Mouse (Mus musculus) gastrocnemius, postnatal 4 days (tissue): Measurements from ENCODE around the gene Ccdc103. TPM values are rescaled to one million over a fixed set of nuclear protein-coding genes. Genes with fewer than 3 reads are reported as not detected.

Source experiments
- DNase-seq, 2 experiments: peaks; one replicate each; pipeline ENCODE4 v3.0.0; 2021 to 2022; ENCODE audit warnings: low spot score in 2 of 2, mixed read lengths in 2 of 2
- total RNA-seq, 2 experiments: library from RNA; stranded (reverse); gene quantifications; 2 replicates each; pipeline ENCODE4 v1.2.3; 2021

Gene Ccdc103
- total RNA-seq, 2 experiments from 2014 or later = not detected

- DNase-seq = no peak
Measured at GRCm38 (mm10) chr11:102890096-102890495, 9.1 kb downstream of the Ccdc103 start.

- peak in 1 of 2 experiments; percentile 67 for DNase-seq
Measured at GRCm38 (mm10) chr11:102893015-102893651, 12.1 kb downstream of the Ccdc103 start.

- no peak for DNase-seq
Measured at GRCm38 (mm10) chr11:102894716-102895115, 13.7 kb downstream of the Ccdc103 start.

- DNase-seq = no peak
Measured at GRCm38 (mm10) chr11:102895779-102896178, 14.8 kb downstream of the Ccdc103 start.

GRCm38 (mm10) chr11:102896641-102897040 is 15.6 kb downstream of the Ccdc103 start:
- DNase-seq = no peak

- no peak for DNase-seq
Measured at GRCm38 (mm10) chr11:102898408-102898807, 17.4 kb downstream of the Ccdc103 start.

- DNase-seq = peak; percentile 72 to 82
Measured at GRCm38 (mm10) chr11:102900763-102901162, 19.8 kb downstream of the Ccdc103 start, which contains the start of gene Gfap. Gfap (minus strand) TSS chr11:102900912.

- no peak for DNase-seq
Measured at GRCm38 (mm10) chr11:102901199-102901598, 20.2 kb downstream of the Ccdc103 start.

- no peak for DNase-seq
Measured at GRCm38 (mm10) chr11:102902107-102902506, 21.1 kb downstream of the Ccdc103 start.

- DNase-seq = no peak
Measured at GRCm38 (mm10) chr11:102903654-102904053, 22.6 kb downstream of the Ccdc103 start.

- no peak for DNase-seq
Measured at GRCm38 (mm10) chr11:102911376-102911775, 30.4 kb downstream of the Ccdc103 start.

GRCm38 (mm10) chr11:102915380-102915779 is 34.4 kb downstream of the Ccdc103 start:
- no peak for DNase-seq

GRCm38 (mm10) chr11:102918077-102918476 is 37.1 kb downstream of the Ccdc103 start:
- DNase-seq = no peak

- no peak for DNase-seq
Measured at GRCm38 (mm10) chr11:102921491-102921890, 40.5 kb downstream of the Ccdc103 start.

- DNase-seq = peak; percentile 88 to 96
Measured at GRCm38 (mm10) chr11:102924557-102925350, 43.8 kb downstream of the Ccdc103 start, which contains the start of gene Kif18b. Kif18b (minus strand) TSS chr11:102925124.

GRCm38 (mm10) chr11:102925351-102925717 is 44.3 kb downstream of the Ccdc103 start:
- peak in 1 of 2 experiments; percentile 52 for DNase-seq

GRCm38 (mm10) chr11:102930672-102931071 is 49.7 kb downstream of the Ccdc103 start:
- no peak for DNase-seq

Other genes with a start within 250 kb of the Ccdc103 start
- under 1 TPM; 0.10 to 0.18 TPM for gene Meioc, start 217.5 kb upstream of the Ccdc103 start, total RNA-seq
- 10 to 100 TPM; 75.7 to 84.0 TPM for gene Ccdc43, start 183.4 kb upstream of the Ccdc103 start, total RNA-seq
- gene Adam11, start 119.8 kb upstream of the Ccdc103 start, total RNA-seq = 1 to 10 TPM; 2.5 to 2.6 TPM
- gene Gjc1, start 61.5 kb upstream of the Ccdc103 start, total RNA-seq = 10 to 100 TPM; 39.4 to 41.0 TPM
- gene Higd1b, start 45.4 kb upstream of the Ccdc103 start, total RNA-seq = 1 to 10 TPM; 3.3 to 4.9 TPM
- gene Eftud2, start 219 bp upstream of the Ccdc103 start, total RNA-seq = 10 to 100 TPM; 66.4 to 69.7 TPM
- not detected for gene Fam187a, start 4.0 kb downstream of the Ccdc103 start, total RNA-seq
- gene Gfap, start 19.7 kb downstream of the Ccdc103 start, total RNA-seq = under 1 TPM in 1 of 2 experiments, not detected in 1; 0.26 TPM
- 10 to 100 TPM in 1 of 2 experiments, 1 to 10 TPM in 1; 9.5 to 10.5 TPM for gene Kif18b, start 43.9 kb downstream of the Ccdc103 start, total RNA-seq
- gene C1ql1, start 65.5 kb downstream of the Ccdc103 start, total RNA-seq = 1 to 10 TPM; 1.3 to 1.5 TPM
- gene Nmt1, start 147.0 kb downstream of the Ccdc103 start, total RNA-seq = 10 to 100 TPM; 55.9 to 59.3 TPM
- 10 to 100 TPM; 69.0 to 73.1 TPM for gene Dcakd, start 147.1 kb downstream of the Ccdc103 start, total RNA-seq
- gene Plcd3, start 220.5 kb downstream of the Ccdc103 start, total RNA-seq = 10 to 100 TPM in 1 of 2 experiments, 1 to 10 TPM in 1; 9.3 to 12.4 TPM
- 10 to 100 TPM; 45.0 to 53.0 TPM for gene Acbd4, start 220.5 kb downstream of the Ccdc103 start, total RNA-seq
- 10 to 100 TPM; 26.9 to 29.6 TPM for gene Hexim1, start 235.0 kb downstream of the Ccdc103 start, total RNA-seq